Comparison of ENCODE assay signal across 12 mouse cellular contexts in the genomic region with DNA sequence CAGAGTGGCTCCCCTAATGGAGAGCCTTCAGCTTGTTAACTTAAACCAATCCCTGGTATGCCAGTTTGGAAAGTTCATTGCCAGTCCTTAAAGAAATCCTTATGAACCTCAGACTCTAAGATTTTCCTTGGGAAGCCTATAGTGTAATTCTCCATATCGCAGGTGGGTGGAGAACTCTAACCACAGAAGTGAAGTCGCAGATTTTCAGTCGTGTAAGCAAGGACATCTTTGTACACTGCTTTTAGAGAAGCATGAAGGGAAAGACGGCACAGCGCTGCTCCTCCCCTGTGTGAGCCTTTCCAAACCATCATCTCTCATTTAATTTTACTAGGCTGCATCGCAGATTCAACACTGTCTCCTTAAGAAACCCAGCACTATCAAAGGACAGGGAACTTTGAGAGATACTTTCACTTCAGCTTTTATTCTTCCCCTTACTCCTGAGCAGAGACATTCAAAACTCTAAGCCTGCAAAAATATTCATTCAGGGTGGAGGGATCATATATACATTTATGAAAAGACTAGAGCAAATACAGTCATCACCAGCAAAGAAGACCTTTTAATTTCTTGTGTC. TPM values are rescaled to one million over a fixed set of nuclear protein-coding genes. Genes with fewer than 3 reads are reported as not detected.
DNase-seq lines count a peak whose midpoint lies in the region; ATAC-seq and TF ChIP-seq lines count a peak whose summit lies in the region.
"Had no signal": no experiment of that assay in that cellular context is flagged by ENCODE, and none has a peak within 500 bp of the region (broad histone marks: within the 10 kb centered on the region; RNA-seq: fewer than 3 reads in every experiment).

No protein-coding gene starts in this region.

- H3K4me1 ChIP-seq in liver, postnatal 0 days (ENCODE audit: insufficient read depth), result 0 out of 2 replicates have a peak, but pooled peaks cover 6% of the 10 kb centered on the region
- H3K4me1 ChIP-seq in liver, embryonic 11.5 days (replicated peaks; ENCODE audit: control insufficient read depth, insufficient read depth, low read length), result peaks cover 8% of the 10 kb centered on the region; the same call in 1 of the 2 replicates
- H3K4me1 ChIP-seq in cortical plate, adult 2 months (ENCODE audit: control insufficient read depth, insufficient read depth, low read length), result peaks cover 1% of the 10 kb centered on the region; the same call in 1 of the 2 replicates
- no peaks in the 10 kb centered on the region for H3K4me1 ChIP-seq in midbrain, postnatal 0 days (ENCODE audit: insufficient read depth, low read length)
- H3K4me1 ChIP-seq: embryonic facial prominence, embryonic 15.5 days; kidney, embryonic 15.5 days had no signal

- no peak for TF ChIP-seq POLR2A in cortical plate, adult 2 months (IDR thresholded peaks at IDR 0.05; ENCODE audit: extremely low read depth, insufficient read depth, low read length)

- no peaks in the 10 kb centered on the region for H3K27me3 ChIP-seq in liver, postnatal 0 days (ENCODE audit: insufficient read depth, low read length)
- H3K27me3 ChIP-seq in liver, embryonic 11.5 days (replicated peaks; ENCODE audit: control insufficient read depth, insufficient read depth, low read length), result no peaks in the 10 kb centered on the region
- no peaks in the 10 kb centered on the region for H3K27me3 ChIP-seq in midbrain, postnatal 0 days (ENCODE audit: insufficient read depth, low read length)
- H3K27me3 ChIP-seq: embryonic facial prominence, embryonic 15.5 days; kidney, embryonic 15.5 days had no signal

- DNase-seq in heart, adult 11 months, result peak; percentile 80
- no peak for DNase-seq in heart, postnatal 4 days
- DNase-seq in liver, postnatal 0 days, result no peak
- no peak for DNase-seq in liver, embryonic 11.5 days (ENCODE audit: low spot score)
- DNase-seq in midbrain, postnatal 0 days (ENCODE audit: low spot score), result peak; percentile 74
- no peak for DNase-seq in cerebellum, adult 11 months
- no peak for DNase-seq in gastrocnemius, adult 8-10 months (ENCODE audit: low spot score in 2 of 2)
- DNase-seq: lung, adult 18-20 months; right cerebral cortex, adult 18-20 months had no signal

- TF ChIP-seq CTCF in liver, postnatal 0 days (IDR thresholded peaks at IDR 0.05; ENCODE audit: low read depth), result peak; percentile 31; the same call in 1 of the 2 replicates
- TF ChIP-seq CTCF in cortical plate, adult 2 months (IDR thresholded peaks at IDR 0.05; ENCODE audit: extremely low read depth, insufficient read depth, low read length), result peak; percentile 37
- TF ChIP-seq CTCF in midbrain, postnatal 0 days (IDR thresholded peaks at IDR 0.05), result peak; percentile 80

- no peak for TF ChIP-seq EP300 in liver, postnatal 0 days (IDR thresholded peaks at IDR 0.05; ENCODE audit: low read depth)

- no peak overlapping the region for H3K4me3 ChIP-seq in liver, postnatal 0 days (ENCODE audit: low read depth, low read length)
- no peak overlapping the region for H3K4me3 ChIP-seq in liver, embryonic 11.5 days (ENCODE audit: low read depth, low read length)
- no peak overlapping the region for H3K4me3 ChIP-seq in cortical plate, adult 2 months (ENCODE audit: insufficient read depth, low read length)
- no peak overlapping the region for H3K4me3 ChIP-seq in midbrain, postnatal 0 days (ENCODE audit: low read depth, low read length)
- H3K4me3 ChIP-seq: embryonic facial prominence, embryonic 15.5 days; kidney, embryonic 15.5 days had no signal

- no peak for ATAC-seq in liver, postnatal 0 days
- ATAC-seq in liver, embryonic 11.5 days (replicated peaks; ENCODE audit: low FRiP score), result no peak
- ATAC-seq in midbrain, postnatal 0 days (ENCODE audit: low FRiP score), result peak; percentile 62; the same call in 1 of the 2 replicates

- H3K9me3 ChIP-seq in liver, postnatal 0 days (ENCODE audit: low read length), result no peaks in the 10 kb centered on the region
- H3K9me3 ChIP-seq in liver, embryonic 11.5 days (ENCODE audit: control insufficient read depth, low read length), result no peaks in the 10 kb centered on the region
- H3K9me3 ChIP-seq in midbrain, postnatal 0 days (ENCODE audit: low read length), result no peaks in the 10 kb centered on the region
- H3K9me3 ChIP-seq: embryonic facial prominence, embryonic 15.5 days; kidney, embryonic 15.5 days had no signal

- WGBS in liver, postnatal 0 days (ENCODE audit: insufficient replicate concordance), result 61% methylated on average over 6 of the region's 6 CpGs
- 58% methylated on average over 6 of the region's 6 CpGs for WGBS in liver, embryonic 11.5 days
- WGBS in midbrain, postnatal 0 days, result 39% methylated on average over 6 of the region's 6 CpGs

- H3K27ac ChIP-seq in liver, postnatal 0 days (ENCODE audit: low read depth), result 0 out of 2 replicates have a peak overlapping the region, but pooled peaks have one; percentile 30
- H3K27ac ChIP-seq in liver, embryonic 11.5 days (ENCODE audit: low read depth, low read length), result no peak overlapping the region
- no peak overlapping the region for H3K27ac ChIP-seq in cortical plate, adult 2 months (ENCODE audit: insufficient read depth, low read length)
- no peak overlapping the region for H3K27ac ChIP-seq in midbrain, postnatal 0 days (ENCODE audit: low read depth, low read length)
- H3K27ac ChIP-seq: embryonic facial prominence, embryonic 15.5 days; kidney, embryonic 15.5 days had no signal

- no peak overlapping the region for H3K4me2 ChIP-seq in liver, postnatal 0 days (ENCODE audit: low read depth, low read length)
- no peak overlapping the region for H3K4me2 ChIP-seq in liver, embryonic 11.5 days
- H3K4me2 ChIP-seq in midbrain, postnatal 0 days (ENCODE audit: low read depth, low read length, poor library complexity, severe bottlenecking), result no peak overlapping the region
- H3K4me2 ChIP-seq: embryonic facial prominence, embryonic 15.5 days; kidney, embryonic 15.5 days had no signal

- H3K36me3 ChIP-seq in liver, postnatal 0 days (replicated peaks; ENCODE audit: insufficient read depth, low read length), result peaks cover 32% of the 10 kb centered on the region
- peaks cover 4% of the 10 kb centered on the region; the same call in 1 of the 2 replicates for H3K36me3 ChIP-seq in liver, embryonic 11.5 days (ENCODE audit: control insufficient read depth, insufficient read depth, low read length)
- H3K36me3 ChIP-seq in midbrain, postnatal 0 days (ENCODE audit: insufficient read depth, low read length), result no peaks in the 10 kb centered on the region
- H3K36me3 ChIP-seq: embryonic facial prominence, embryonic 15.5 days had no signal

- H3K9ac ChIP-seq in liver, postnatal 0 days (replicated peaks), result no peak overlapping the region
- H3K9ac ChIP-seq in liver, embryonic 11.5 days (ENCODE audit: low read depth, low read length), result no peak overlapping the region
- H3K9ac ChIP-seq in midbrain, postnatal 0 days (replicated peaks; ENCODE audit: low read length, poor library complexity, severe bottlenecking), result no peak overlapping the region
- H3K9ac ChIP-seq: embryonic facial prominence, embryonic 15.5 days; kidney, embryonic 15.5 days had no signal

RNA-seq across cellular contexts. Expression of a gene that starts 16.6 kb away (rescaled TPM):
- 10 to 100 TPM; 21.4 to 22.1 TPM for total RNA-seq in heart, postnatal 4 days (2021)
- polyA plus RNA-seq in liver, postnatal 0 days (2015; fragmentation: Nextera tagmentation; extraction: Ambion mirVana), result 13.2 and 15.2 TPM in 2 replicates
- 12.6 and 12.9 TPM in 2 replicates for polyA plus RNA-seq in liver, embryonic 11.5 days (2014; fragmentation: Nextera tagmentation; extraction: Ambion mirVana)
- 14.5 and 14.6 TPM in 2 replicates for polyA plus RNA-seq in cortical plate, adult 2 months (2012; rRNA removed)
- total RNA-seq in midbrain, postnatal 0 days (2014; rRNA removed), result 19.3 and 25.1 TPM in 2 replicates
- polyA plus RNA-seq in midbrain, postnatal 0 days (2015; fragmentation: Nextera tagmentation; extraction: Ambion mirVana), result 3.7 and 4.2 TPM in 2 replicates
- total RNA-seq in gastrocnemius, adult 8-10 months (2022), result 1 to 10 TPM; 5.7 to 8.0 (median 7.4) TPM

Comparison
In these comparisons a context has a peak if more than half of its experiments do, and no peak if none do; other contexts are left out.
1. DNase-seq: peak in heart, adult 11 months (single experiment) and midbrain, postnatal 0 days (single experiment); none in heart, postnatal 4 days (single experiment), liver, postnatal 0 days (single experiment), liver, embryonic 11.5 days (single experiment), cerebellum, adult 11 months (single experiment) and gastrocnemius, adult 8-10 months (0 of 2).
2. Peak in every context shown above with its lines, with median percentiles within 50 percentile points of each other: CTCF ChIP-seq.